Mouse (Mus musculus): ENCODE results near the gene Gm49361. TPM values are rescaled to one million over a fixed set of nuclear protein-coding genes. Genes with fewer than 3 reads are reported as not detected.
"Not testable (repeated sequence)": the region's sequence is repeated elsewhere in the genome, so short reads cannot be mapped to it uniquely, and the experiment has no call there.

The Gm49361 gene
- polyA plus RNA-seq, 1 experiment: 1.9 TPM

GRCm38 (mm10) chr14:57691316-57691715, 54.6 kb downstream of the Gm49361 start:
- no peak for TF ChIP-seq POLR2A (IDR thresholded peaks at IDR 0.05; ENCODE audit: low read depth, low read length)
- no peak for TF ChIP-seq CTCF (IDR thresholded peaks at IDR 0.05; ENCODE audit: extremely low read depth, insufficient read length, insufficient replicate concordance, low read depth, low read length)
- Histone ChIP-seq H3K27ac (ENCODE audit: insufficient read depth, low read depth, low read length) (no peak overlapping the region), H3K36me3 (ENCODE audit: control insufficient read depth, insufficient read depth, low read length) (peaks cover 18% of the 10 kb centered on the region), H3K4me1 (ENCODE audit: control insufficient read depth, insufficient read depth, insufficient read length, low read length) (no peaks in the 10 kb centered on the region), H3K4me3 (ENCODE audit: low read depth, low read length) (no peak overlapping the region), H3K27me3 (ENCODE audit: control insufficient read depth, insufficient read depth, low read length) (no peaks in the 10 kb centered on the region)
- WGBS: 94% methylated on average over 24 of the region's 24 CpGs

- 95% methylated on average over 8 of the region's 8 CpGs for WGBS
- peaks cover 15% of the 10 kb centered on the region for H3K36me3 ChIP-seq (ENCODE audit: control insufficient read depth, insufficient read depth, low read length)
- H3K4me1 ChIP-seq (ENCODE audit: control insufficient read depth, insufficient read depth, insufficient read length, low read length): no peaks in the 10 kb centered on the region
- no peaks in the 10 kb centered on the region for H3K27me3 ChIP-seq (ENCODE audit: control insufficient read depth, insufficient read depth, low read length)
- H3K4me3 ChIP-seq (ENCODE audit: low read depth, low read length): no peak overlapping the region
- H3K27ac ChIP-seq (ENCODE audit: insufficient read depth, low read depth, low read length): no peak overlapping the region
- no peak for TF ChIP-seq POLR2A (IDR thresholded peaks at IDR 0.05; ENCODE audit: low read depth, low read length)
- no peak for TF ChIP-seq CTCF (IDR thresholded peaks at IDR 0.05; ENCODE audit: extremely low read depth, insufficient read length, insufficient replicate concordance, low read depth, low read length)
These were observed 55.2 kb downstream of the Gm49361 start for GRCm38 (mm10) chr14:57690681-57691080.

GRCm38 (mm10) chr14:57688066-57688465, 57.8 kb downstream of the Gm49361 start:
- not testable (repeated sequence) for H3K36me3 ChIP-seq (ENCODE audit: control insufficient read depth, insufficient read depth, low read length); H3K4me3 ChIP-seq (ENCODE audit: low read depth, low read length); H3K4me1 ChIP-seq (ENCODE audit: control insufficient read depth, insufficient read depth, insufficient read length, low read length); H3K27me3 ChIP-seq (ENCODE audit: control insufficient read depth, insufficient read depth, low read length); H3K27ac ChIP-seq (ENCODE audit: insufficient read depth, low read depth, low read length)
- 83% methylated on average over 7 of the region's 7 CpGs for WGBS

GRCm38 (mm10) chr14:57687441-57687840, 58.5 kb downstream of the Gm49361 start:
- H3K27me3 ChIP-seq (ENCODE audit: control insufficient read depth, insufficient read depth, low read length): no peaks in the 10 kb centered on the region
- 87% methylated on average over 5 of the region's 5 CpGs for WGBS
- no peak overlapping the region for H3K4me3 ChIP-seq (ENCODE audit: low read depth, low read length)
- no peak overlapping the region for H3K27ac ChIP-seq (ENCODE audit: insufficient read depth, low read depth, low read length)
- TF ChIP-seq POLR2A (IDR thresholded peaks at IDR 0.05; ENCODE audit: low read depth, low read length) (no peak), CTCF (IDR thresholded peaks at IDR 0.05; ENCODE audit: extremely low read depth, insufficient read length, insufficient replicate concordance, low read depth, low read length) (no peak)
- peaks cover 3% of the 10 kb centered on the region for H3K36me3 ChIP-seq (ENCODE audit: control insufficient read depth, insufficient read depth, low read length)
- H3K4me1 ChIP-seq (ENCODE audit: control insufficient read depth, insufficient read depth, insufficient read length, low read length): no peaks in the 10 kb centered on the region

GRCm38 (mm10) chr14:57686647-57687046, 59.3 kb downstream of the Gm49361 start:
- H3K4me1 ChIP-seq (ENCODE audit: control insufficient read depth, insufficient read depth, insufficient read length, low read length): no peaks in the 10 kb centered on the region
- WGBS: 32% methylated on average over 6 of the region's 6 CpGs
- no peak overlapping the region for H3K27ac ChIP-seq (ENCODE audit: insufficient read depth, low read depth, low read length)
- TF ChIP-seq POLR2A (IDR thresholded peaks at IDR 0.05; ENCODE audit: low read depth, low read length) (no peak), CTCF (IDR thresholded peaks at IDR 0.05; ENCODE audit: extremely low read depth, insufficient read length, insufficient replicate concordance, low read depth, low read length) (no peak)
- no peaks in the 10 kb centered on the region for H3K27me3 ChIP-seq (ENCODE audit: control insufficient read depth, insufficient read depth, low read length)
- H3K4me3 ChIP-seq (ENCODE audit: low read depth, low read length): no peak overlapping the region
- peaks cover 3% of the 10 kb centered on the region for H3K36me3 ChIP-seq (ENCODE audit: control insufficient read depth, insufficient read depth, low read length)

GRCm38 (mm10) chr14:57684579-57684978, 61.3 kb downstream of the Gm49361 start:
- Histone ChIP-seq H3K27ac (ENCODE audit: insufficient read depth, low read depth, low read length) (no peak overlapping the region), H3K36me3 (ENCODE audit: control insufficient read depth, insufficient read depth, low read length) (no peaks in the 10 kb centered on the region), H3K4me3 (ENCODE audit: low read depth, low read length) (no peak overlapping the region), H3K4me1 (ENCODE audit: control insufficient read depth, insufficient read depth, insufficient read length, low read length) (no peaks in the 10 kb centered on the region), H3K27me3 (ENCODE audit: control insufficient read depth, insufficient read depth, low read length) (no peaks in the 10 kb centered on the region)
- 0% methylated on average over 1 of the region's 1 CpGs for WGBS
- TF ChIP-seq CTCF (IDR thresholded peaks at IDR 0.05; ENCODE audit: extremely low read depth, insufficient read length, insufficient replicate concordance, low read depth, low read length) (peak; percentile 65; the same call in 1 of the 2 replicates), POLR2A (IDR thresholded peaks at IDR 0.05; ENCODE audit: low read depth, low read length) (no peak)

- H3K27ac ChIP-seq (ENCODE audit: insufficient read depth, low read depth, low read length): no peak overlapping the region
- WGBS: 69% methylated on average over 4 of the region's 4 CpGs
- no peaks in the 10 kb centered on the region for H3K36me3 ChIP-seq (ENCODE audit: control insufficient read depth, insufficient read depth, low read length)
- TF ChIP-seq POLR2A (IDR thresholded peaks at IDR 0.05; ENCODE audit: low read depth, low read length) (no peak), CTCF (IDR thresholded peaks at IDR 0.05; ENCODE audit: extremely low read depth, insufficient read length, insufficient replicate concordance, low read depth, low read length) (no peak)
- no peak overlapping the region for H3K4me3 ChIP-seq (ENCODE audit: low read depth, low read length)
- no peaks in the 10 kb centered on the region for H3K4me1 ChIP-seq (ENCODE audit: control insufficient read depth, insufficient read depth, insufficient read length, low read length)
- no peaks in the 10 kb centered on the region for H3K27me3 ChIP-seq (ENCODE audit: control insufficient read depth, insufficient read depth, low read length)
These were observed 63.2 kb downstream of the Gm49361 start for GRCm38 (mm10) chr14:57682751-57683150.

Data from small intestine, adult 2 months (tissue).